Mouse (Mus musculus) central nervous system, embryonic 11.5 days (tissue): ENCODE results near the gene Naxd. TPM values are rescaled to one million over a fixed set of nuclear protein-coding genes. Genes with fewer than 3 reads are reported as not detected.

Experiments
- polyA plus RNA-seq: library from polyadenylated mRNA; depleted of rRNA; stranded (reverse); fragments of >200 nt; gene quantifications from 2 replicates; pipeline ENCODE4 v1.2.3, GENCODE M21; 2012; rRNA removed

Gene Naxd
- polyA plus RNA-seq: 73.4 and 99.8 TPM in 2 replicates

GRCm38 (mm10) chr8:11497017-11497990 lies at the start of gene Naxd:
Gene Naxd (plus strand): TSS chr8:11497506.

GRCm38 (mm10) chr8:11477811-11478761 lies 19.2 kb upstream of the Naxd start, which contains the start of gene Rab20:
Gene Rab20 (minus strand): TSS chr8:11478710.

GRCm38 (mm10) chr8:11550281-11550948 lies 53.1 kb downstream of the Naxd start, which contains the start of gene Cars2:
Gene Cars2 (minus strand): TSS chr8:11550783.

GRCm38 (mm10) chr8:11554799-11555719 lies 57.8 kb downstream of the Naxd start, which contains the start of gene Ing1:
Gene Ing1 (plus strand): TSS chr8:11555571.

Other genes with a start within 250 kb of the Naxd start
- 45.4 and 47.7 TPM in 2 replicates for gene Col4a2, start 184.7 kb upstream of the Naxd start, polyA plus RNA-seq
- gene Col4a1, start 184.7 kb upstream of the Naxd start, polyA plus RNA-seq: 108 and 116 TPM in 2 replicates
- 0.86 and 1.2 TPM in 2 replicates for gene Rab20, start 18.8 kb upstream of the Naxd start, polyA plus RNA-seq
- 32.9 and 37.7 TPM in 2 replicates for gene Cars2, start 53.3 kb downstream of the Naxd start, polyA plus RNA-seq
- gene Ing1, start 58.1 kb downstream of the Naxd start, polyA plus RNA-seq: 87.3 and 149 TPM in 2 replicates
- gene Ankrd10, start 138.3 kb downstream of the Naxd start, polyA plus RNA-seq: 136 and 181 TPM in 2 replicates
- gene 1700016D06Rik, start 203.6 kb downstream of the Naxd start, polyA plus RNA-seq: not detected in 2 replicates
- gene Arhgef7, start 230.2 kb downstream of the Naxd start, polyA plus RNA-seq: 45.3 and 62.9 TPM in 2 replicates